Mouse (Mus musculus) embryonic facial prominence, embryonic 11.5 days (tissue): ENCODE results near the gene Cox8c. TPM values are rescaled to one million over a fixed set of nuclear protein-coding genes. Genes with fewer than 3 reads are reported as not detected.

Source experiments
- ATAC-seq: fragments of 200-750 bp; cut with Nextera tagmentation; replicated peaks from 2 replicates; pipeline ENCODE4 v1.8.0; 2017; ENCODE audit warnings: low read depth; ENCODE audit not compliant: insufficient number of reproducible peaks, low FRiP score, low TSS enrichment
- DNase-seq: peaks from one replicate; pipeline ENCODE4 v3.0.0-alpha.2; 2015; ENCODE audit warnings: low spot score
- H3K27ac ChIP-seq: fragments of 300-500 bp; sonication (generic); replicated peaks from 2 replicates; pipeline ENCODE4 v1.5.1; 2014; ENCODE audit warnings: mild to moderate bottlenecking, low read depth, low read length, control low read depth
- H3K27me3 ChIP-seq: fragments of 300-500 bp; sonication (generic); 2 replicates; pipeline ENCODE4 v1.6.1; 2014; ENCODE audit warnings: mild to moderate bottlenecking, low read length, moderate library complexity, mixed read lengths; ENCODE audit not compliant: control insufficient read depth, insufficient read depth
- H3K36me3 ChIP-seq: fragments of 300-500 bp; sonication (generic); replicated peaks from 2 replicates; pipeline ENCODE4 v1.6.1; 2014; ENCODE audit warnings: low read depth, mild to moderate bottlenecking, low read length, moderate library complexity, mixed read lengths; ENCODE audit not compliant: control insufficient read depth, insufficient read depth
- H3K4me1 ChIP-seq: fragments of 300-500 bp; sonication (generic); 2 replicates; pipeline ENCODE4 v1.6.1; 2014; ENCODE audit warnings: low read length, mixed read lengths; ENCODE audit not compliant: control insufficient read depth, insufficient read depth
- H3K4me2 ChIP-seq: fragments of 300-500 bp; sonication (generic); 2 replicates; pipeline ENCODE4 v1.6.1; 2014; ENCODE audit warnings: low read depth, mild to moderate bottlenecking, control low read depth, low read length, moderate library complexity
- H3K4me3 ChIP-seq: fragments of 300-500 bp; sonication (generic); 2 replicates; pipeline ENCODE4 v1.5.1; 2014; ENCODE audit warnings: low read depth, low read length, control low read depth
- H3K9ac ChIP-seq: fragments of 300-500 bp; sonication (generic); replicated peaks from 2 replicates; pipeline ENCODE4 v1.6.1; 2014; ENCODE audit warnings: mild to moderate bottlenecking, control low read depth, low read length
- H3K9me3 ChIP-seq: fragments of 300-500 bp; sonication (generic); replicated peaks from 2 replicates; pipeline ENCODE4 v1.6.1; 2016; ENCODE audit warnings: mild to moderate bottlenecking, low read length, inconsistent platforms, mixed read lengths; ENCODE audit not compliant: control insufficient read depth
- WGBS: fragments of 180-500 bp; shearing (Covaris S2); extraction: QIAGEN DNeasy Blood & Tissue Kit; methylation state at CpG from one replicate; pipeline ENCODE4 v1.1.7; 2014; 5-methylcytosine and 5-hydroxymethylcytosine counted together
- polyA plus RNA-seq: library from polyadenylated mRNA; unstranded; fragments of >200 nt; fragmentation: Nextera tagmentation; extraction: Ambion mirVana; gene quantifications from 2 replicates; pipeline ENCODE4 v1.2.1, GENCODE M21; 2014

The Cox8c gene
- polyA plus RNA-seq, 1 experiment from 2014 or later = not detected

DNA sequence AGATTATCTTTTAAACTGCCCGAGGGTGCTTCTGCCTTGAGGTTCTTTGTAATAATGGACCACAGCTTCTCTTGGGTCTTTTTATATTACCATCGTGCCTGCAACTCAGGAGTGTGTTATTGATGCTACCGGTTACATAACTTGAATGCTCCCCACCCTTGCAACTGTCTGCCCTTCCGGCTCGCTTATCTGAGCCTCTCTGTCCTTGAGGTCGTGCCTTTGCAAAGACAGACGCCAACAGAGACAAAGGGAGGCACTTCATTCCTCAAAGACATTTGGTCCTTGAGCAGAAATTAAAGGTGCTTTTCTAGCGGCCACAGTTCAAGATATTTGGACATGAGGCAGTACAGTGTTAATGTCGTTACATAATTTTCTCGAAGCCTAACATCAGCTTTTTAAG is 11.8 kb upstream of the Cox8c start:
- Histone ChIP-seq H3K4me1 (no peaks in the 10 kb centered on the region), H3K9ac (no peak overlapping the region), H3K27ac (no peak overlapping the region), H3K27me3 (no peaks in the 10 kb centered on the region), H3K4me2 (no peak overlapping the region), H3K9me3 (no peaks in the 10 kb centered on the region), H3K4me3 (no peak overlapping the region), H3K36me3 (no peaks in the 10 kb centered on the region)
- WGBS = 52% methylated on average over 10 of the region's 10 CpGs
- no peak for ATAC-seq
- no peak for DNase-seq

DNA sequence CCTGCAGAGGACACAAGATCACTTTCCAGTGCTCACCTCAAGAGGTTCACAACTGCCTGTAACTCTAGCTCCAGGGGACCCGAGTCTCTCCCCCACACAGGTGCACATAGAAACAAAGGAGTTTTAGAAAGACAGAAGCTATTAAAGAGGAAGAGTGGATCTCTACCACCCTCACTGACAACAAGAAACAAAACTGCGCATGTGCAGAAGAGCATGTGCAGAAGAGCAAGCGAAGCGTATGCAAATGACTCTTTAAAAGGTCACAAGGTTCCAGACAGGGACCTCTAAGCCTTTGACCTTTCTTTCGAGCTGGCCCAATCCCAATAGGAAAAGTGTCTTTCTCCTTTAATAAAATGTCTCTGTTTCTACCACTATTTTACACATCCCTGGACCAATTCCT is 10.5 kb upstream of the Cox8c start:
- no peak for ATAC-seq
- 49% methylated on average over 5 of the region's 5 CpGs for WGBS

GRCm38 (mm10) chr12:102908191-102908590 is 9.1 kb downstream of the Cox8c start:
- 42% methylated on average over 3 of the region's 3 CpGs for WGBS
- H3K36me3 ChIP-seq = no peaks in the 10 kb centered on the region
- DNase-seq = no peak
- no peak for ATAC-seq
- no peaks in the 10 kb centered on the region for H3K4me1 ChIP-seq
- no peak overlapping the region for H3K4me3 ChIP-seq
- no peaks in the 10 kb centered on the region for H3K27me3 ChIP-seq
- no peak overlapping the region for H3K27ac ChIP-seq
- H3K4me2 ChIP-seq = no peak overlapping the region
- no peak overlapping the region for H3K9ac ChIP-seq
- H3K9me3 ChIP-seq = no peaks in the 10 kb centered on the region

More for the DNA sequence above, 10.5 kb upstream of the Cox8c start:
- no peak for DNase-seq
- Histone ChIP-seq H3K4me2 (no peak overlapping the region), H3K27ac (no peak overlapping the region), H3K4me1 (no peaks in the 10 kb centered on the region), H3K9ac (no peak overlapping the region), H3K9me3 (no peaks in the 10 kb centered on the region), H3K4me3 (no peak overlapping the region), H3K27me3 (no peaks in the 10 kb centered on the region), H3K36me3 (no peaks in the 10 kb centered on the region)

DNA sequence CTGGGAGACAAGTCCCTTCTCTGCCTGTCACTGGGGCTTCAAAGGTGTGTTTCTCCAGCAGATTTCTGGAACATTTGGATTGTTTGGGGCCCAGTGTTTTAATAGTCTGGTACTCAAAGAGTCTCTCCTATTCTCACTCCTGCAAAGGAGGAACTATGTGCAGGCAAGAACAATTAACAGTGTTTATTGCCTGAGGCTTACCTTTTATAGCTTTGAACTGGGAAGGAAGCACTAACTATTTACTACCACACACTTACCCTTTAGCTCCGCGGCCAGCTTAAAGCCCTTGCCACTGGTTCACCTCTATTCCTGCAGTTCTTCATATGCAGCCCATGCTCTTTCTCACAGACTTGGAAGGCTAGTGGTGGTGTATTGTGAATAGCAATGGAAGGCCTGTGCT is 17.0 kb downstream of the Cox8c start:
- Histone ChIP-seq H3K36me3 (no peaks in the 10 kb centered on the region), H3K27me3 (no peaks in the 10 kb centered on the region), H3K9me3 (no peaks in the 10 kb centered on the region), H3K27ac (no peak overlapping the region), H3K4me1 (no peaks in the 10 kb centered on the region), H3K4me2 (no peak overlapping the region), H3K4me3 (no peak overlapping the region), H3K9ac (no peak overlapping the region)
- DNase-seq (no peak), ATAC-seq (no peak)
- 87% methylated on average over 2 of the region's 2 CpGs for WGBS

DNA sequence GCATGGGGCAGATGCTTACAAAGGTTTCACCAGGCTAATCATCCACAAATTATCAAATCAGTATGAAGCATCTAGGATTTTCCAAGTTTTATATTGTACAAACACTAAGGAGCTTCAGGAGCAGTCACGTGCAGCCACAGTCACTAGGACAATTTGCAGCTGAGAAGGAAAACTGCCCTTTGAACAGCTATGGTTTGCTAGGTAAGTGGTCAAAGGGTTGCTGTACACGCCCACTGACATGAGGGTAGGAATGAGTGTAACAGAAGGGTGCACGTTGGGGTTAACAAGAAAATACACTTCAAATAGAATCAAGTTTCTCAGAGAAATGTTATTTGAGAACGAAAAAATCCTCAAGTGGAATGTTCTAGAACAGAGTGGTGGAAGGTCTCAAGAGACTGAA is 30.6 kb downstream of the Cox8c start:
- H3K9me3 ChIP-seq = no peaks in the 10 kb centered on the region
- no peaks in the 10 kb centered on the region for H3K27me3 ChIP-seq
- H3K4me1 ChIP-seq = no peaks in the 10 kb centered on the region
- no peak for ATAC-seq
- H3K27ac ChIP-seq = no peak overlapping the region
- DNase-seq = no peak
- H3K36me3 ChIP-seq = no peaks in the 10 kb centered on the region
- H3K9ac ChIP-seq = no peak overlapping the region
- H3K4me3 ChIP-seq = no peak overlapping the region
- H3K4me2 ChIP-seq = no peak overlapping the region
- 71% methylated on average over 4 of the region's 4 CpGs for WGBS

DNA sequence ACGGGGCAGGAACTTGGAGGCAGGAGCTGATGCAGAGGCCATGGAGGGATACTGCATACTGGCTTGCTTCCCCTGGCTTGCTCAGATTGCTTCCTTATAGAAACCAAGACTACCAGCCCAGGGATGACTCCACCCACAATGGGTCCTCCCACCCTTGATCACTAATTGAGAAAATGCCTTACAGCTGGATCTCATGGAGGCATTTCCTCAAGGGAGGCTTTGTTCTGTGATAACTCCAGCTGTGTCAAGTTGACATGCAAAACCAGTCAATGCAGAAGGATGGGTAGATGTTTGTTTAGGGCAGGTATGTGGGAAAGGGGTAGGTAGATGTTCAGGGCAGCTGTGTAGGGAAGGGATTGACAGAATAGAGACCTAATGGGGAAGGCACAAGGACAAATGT is 31.2 kb downstream of the Cox8c start:
- 56% methylated on average over 1 of the region's 1 CpGs for WGBS
- Histone ChIP-seq H3K4me3 (no peak overlapping the region), H3K9me3 (no peaks in the 10 kb centered on the region), H3K27me3 (no peaks in the 10 kb centered on the region), H3K27ac (no peak overlapping the region), H3K4me1 (no peaks in the 10 kb centered on the region), H3K9ac (no peak overlapping the region), H3K36me3 (no peaks in the 10 kb centered on the region), H3K4me2 (no peak overlapping the region)
- ATAC-seq (no peak), DNase-seq (no peak)

DNA sequence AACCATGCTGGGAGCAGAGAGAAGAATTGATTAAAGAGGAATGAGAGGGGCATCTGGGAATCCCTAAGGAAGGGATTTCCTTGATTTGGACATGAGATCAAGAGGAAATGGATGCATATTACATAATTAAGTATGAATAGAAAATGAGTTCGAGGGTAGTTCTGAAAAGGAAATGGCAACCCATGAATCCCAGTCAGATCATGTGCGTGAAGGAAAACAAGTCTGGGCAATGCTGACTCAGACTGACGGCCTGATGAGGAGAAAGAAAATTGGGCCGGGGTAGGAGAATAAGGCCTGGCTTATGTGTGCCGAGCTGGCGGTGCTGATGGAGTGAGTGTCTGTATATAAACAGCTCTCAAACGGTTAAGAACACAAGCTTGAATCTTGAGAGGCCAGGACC is 31.7 kb downstream of the Cox8c start:
- 84% methylated on average over 7 of the region's 7 CpGs for WGBS
- Histone ChIP-seq H3K36me3 (no peaks in the 10 kb centered on the region), H3K4me3 (no peak overlapping the region), H3K4me1 (no peaks in the 10 kb centered on the region), H3K4me2 (no peak overlapping the region), H3K27ac (no peak overlapping the region), H3K9me3 (no peaks in the 10 kb centered on the region), H3K9ac (no peak overlapping the region), H3K27me3 (no peaks in the 10 kb centered on the region)
- ATAC-seq (no peak), DNase-seq (no peak)

- 25% methylated on average over 1 of the region's 1 CpGs for WGBS
- H3K36me3 ChIP-seq = no peaks in the 10 kb centered on the region
- H3K4me1 ChIP-seq = no peaks in the 10 kb centered on the region
- DNase-seq (no peak), ATAC-seq (no peak)
- no peaks in the 10 kb centered on the region for H3K27me3 ChIP-seq
- no peak overlapping the region for H3K9ac ChIP-seq
- no peaks in the 10 kb centered on the region for H3K9me3 ChIP-seq
- no peak overlapping the region for H3K27ac ChIP-seq
- no peak overlapping the region for H3K4me3 ChIP-seq
- no peak overlapping the region for H3K4me2 ChIP-seq
These were observed 36.8 kb downstream of the Cox8c start for GRCm38 (mm10) chr12:102935892-102936291.
